Mouse (Mus musculus): ENCODE results near the gene Zfp605. TPM values are rescaled to one million over a fixed set of nuclear protein-coding genes. Genes with fewer than 3 reads are reported as not detected.
A peak's percentile ranks its signal among the peaks of the same experiment; 100 is the strongest.
"Not testable (repeated sequence)": the region's sequence is repeated elsewhere in the genome, so short reads cannot be mapped to it uniquely, and the experiment has no call there.

Zfp605 gene
- total RNA-seq, 2 experiments from 2014 or later = 2.7 to 2.9 TPM

GRCm38 (mm10) chr5:110106901-110107564 is 2.9 kb upstream of the Zfp605 start:
- intact Hi-C loops (cut with DNase I) = loop anchor here (5.0 kb wide), 1 partner anchor 70 kb away; the partner anchor contains the start of gene Golga3
- DNase-seq = peak in 1 of 2 experiments; percentile 30

- peak; percentile 91 to 94 for DNase-seq
- intact Hi-C loops (cut with DNase I) = loop anchor here (5.0 kb wide), 1 partner anchor 70 kb away; the partner anchor contains the start of gene Golga3
These were observed 2.1 kb upstream of the Zfp605 start, which contains the start of gene Gtpbp6 for GRCm38 (mm10) chr5:110107581-110108304. TSS of gene Gtpbp6 (minus strand) at chr5:110108197.

- intact Hi-C loops (cut with DNase I) = loop anchor here (5.0 kb wide), 1 partner anchor 69 kb away; the partner anchor contains the start of gene Golga3
- no peak for DNase-seq
These were observed 1.6 kb upstream of the Zfp605 start for GRCm38 (mm10) chr5:110108305-110108628.

- DNase-seq; intact Hi-C loops (cut with DNase I): not testable (repeated sequence)
These were observed 12.5 kb downstream of the Zfp605 start for GRCm38 (mm10) chr5:110122380-110122779.

GRCm38 (mm10) chr5:110135293-110136086 is 25.6 kb downstream of the Zfp605 start, which contains the start of gene Chfr:
TSS of gene Chfr (plus strand) at chr5:110135842.
- peak; percentile 98 to 99 for DNase-seq
- intact Hi-C loops (cut with DNase I) = loop anchor here (1.0 to 10.0 kb wide), 5 partner anchors 25 to 581 kb away; partner anchors contain the start of genes Crlf2, Golga3, Zfp605 and Zfp932

- no peak for DNase-seq
- intact Hi-C loops (cut with DNase I) = loop anchor here (5.0 to 10.0 kb wide), 4 partner anchors 41 to 581 kb away; partner anchors contain the start of genes Crlf2, Golga3 and Zfp932
These were observed 26.2 kb downstream of the Zfp605 start for GRCm38 (mm10) chr5:110136087-110136464.

- intact Hi-C loops (cut with DNase I) = loop anchor here (5.0 to 10.0 kb wide), 4 partner anchors 39 to 583 kb away; partner anchors contain the start of genes Crlf2, Golga3 and Zfp932
These were observed 27.9 kb downstream of the Zfp605 start for GRCm38 (mm10) chr5:110137816-110138215.

GRCm38 (mm10) chr5:110139325-110139724 is 29.4 kb downstream of the Zfp605 start:
- intact Hi-C loops (cut with DNase I) = loop anchor here (5.0 to 10.0 kb wide), 4 partner anchors 38 to 585 kb away; partner anchors contain the start of genes Crlf2, Golga3 and Zfp932
- no peak for DNase-seq

More at GRCm38 (mm10) chr5:110137816-110138215, 27.9 kb downstream of the Zfp605 start:
- no peak for DNase-seq

GRCm38 (mm10) chr5:110140424-110140823 is 30.5 kb downstream of the Zfp605 start:
- DNase-seq = no peak

GRCm38 (mm10) chr5:110142309-110142708 is 32.4 kb downstream of the Zfp605 start:
- intact Hi-C loops (cut with DNase I) = loop anchor here (5.0 kb wide), 1 partner anchor 540 kb away; no protein-coding TSS in a partner anchor
- DNase-seq = no peak

More at GRCm38 (mm10) chr5:110140424-110140823, 30.5 kb downstream of the Zfp605 start:
- intact Hi-C loops (cut with DNase I) = loop anchor here (5.0 kb wide), 1 partner anchor 538 kb away; no protein-coding TSS in a partner anchor

- no peak for DNase-seq
- intact Hi-C loops (cut with DNase I) = loop anchor here (5.0 kb wide), 1 partner anchor 541 kb away; no protein-coding TSS in a partner anchor
These were observed 33.1 kb downstream of the Zfp605 start for GRCm38 (mm10) chr5:110143007-110143406.

GRCm38 (mm10) chr5:110169374-110169773 is 59.5 kb downstream of the Zfp605 start:
- no peak for DNase-seq
- intact Hi-C loops (cut with DNase I) = no loop called here

GRCm38 (mm10) chr5:110176362-110177020 is 66.6 kb downstream of the Zfp605 start, which contains the start of gene Golga3:
TSS of gene Golga3 (plus strand) at chr5:110176701.
- intact Hi-C loops (cut with DNase I) = loop anchor here (5.0 kb wide), 2 partner anchors 39 to 69 kb away; partner anchors contain the start of genes Chfr and Gtpbp6
- peak; percentile 89 to 90 for DNase-seq

- intact Hi-C loops (cut with DNase I) = loop anchor here (5.0 kb wide), 2 partner anchors 40 to 70 kb away; partner anchors contain the start of genes Chfr and Gtpbp6
- DNase-seq = no peak
These were observed 67.1 kb downstream of the Zfp605 start for GRCm38 (mm10) chr5:110177021-110177420.

GRCm38 (mm10) chr5:110178628-110179027 is 68.7 kb downstream of the Zfp605 start:
- intact Hi-C loops (cut with DNase I) = loop anchor here (5.0 kb wide), 2 partner anchors 41 to 71 kb away; partner anchors contain the start of genes Chfr and Gtpbp6
- no peak for DNase-seq

All from heart, postnatal 36 days (tissue).